Mouse (Mus musculus): ENCODE results near the gene Ppp1r14a. TPM values are rescaled to one million over a fixed set of nuclear protein-coding genes. Genes with fewer than 3 reads are reported as not detected.

The Ppp1r14a gene
- polyA plus RNA-seq, 1 experiment = 0.07 TPM

DNA sequence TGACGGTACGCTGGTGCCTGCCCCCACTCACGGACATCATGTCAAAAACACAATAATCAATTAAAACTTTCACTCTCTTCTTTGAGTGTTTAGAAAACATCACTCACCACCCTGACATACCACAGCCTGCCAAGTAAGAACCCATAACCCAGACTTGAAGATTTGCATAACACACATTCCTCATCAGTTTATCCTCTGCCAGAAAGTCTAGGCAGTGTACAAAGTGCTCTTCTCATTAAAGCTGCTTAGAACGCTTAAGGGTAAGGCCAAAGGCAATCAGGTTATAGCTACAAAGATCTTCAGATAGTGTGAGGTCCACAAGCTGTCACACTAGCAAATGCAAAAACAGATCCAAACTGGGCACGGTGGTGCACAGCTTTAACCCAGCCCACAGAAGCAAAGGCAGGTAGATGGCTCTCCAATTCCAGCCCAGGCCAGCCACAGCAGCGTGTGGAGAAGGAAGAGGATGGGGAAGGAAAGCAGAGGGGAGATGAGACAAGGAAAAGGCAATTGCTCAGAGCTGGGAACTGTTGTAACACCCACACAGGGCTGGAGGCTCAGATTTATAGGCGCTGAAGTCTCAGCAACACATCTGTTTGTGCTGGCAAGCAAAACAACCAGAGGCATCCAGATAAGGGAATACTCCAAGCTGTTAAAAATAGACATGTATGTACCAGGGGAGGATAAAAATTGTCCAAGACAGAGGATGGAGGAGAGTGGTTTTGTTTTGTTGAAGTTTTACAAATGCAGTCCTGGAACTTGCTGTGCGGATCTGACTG is 17.2 kb upstream of the Ppp1r14a start:
- no peak for TF ChIP-seq GATA1 (IDR thresholded peaks at IDR 0.05; ENCODE audit: low read length)
- no peak for TF ChIP-seq TAL1 (IDR thresholded peaks at IDR 0.05; ENCODE audit: low read length)
- Histone ChIP-seq H3K4me1 (ENCODE audit: control insufficient read depth) (no peaks in the 10 kb centered on the region), H3K9me3 (ENCODE audit: control insufficient read depth, low read length) (no peaks in the 10 kb centered on the region), H3K27me3 (ENCODE audit: control insufficient read depth) (no peaks in the 10 kb centered on the region), H3K36me3 (ENCODE audit: control insufficient read depth) (no peaks in the 10 kb centered on the region), H3K4me3 (replicated peaks) (no peak overlapping the region)

GRCm38 (mm10) chr7:29276715-29277114 is 12.4 kb upstream of the Ppp1r14a start:
- Histone ChIP-seq H3K4me1 (ENCODE audit: control insufficient read depth) (peaks cover 9% of the 10 kb centered on the region), H3K9me3 (ENCODE audit: control insufficient read depth, low read length) (no peaks in the 10 kb centered on the region), H3K4me3 (replicated peaks) (no peak overlapping the region), H3K27me3 (ENCODE audit: control insufficient read depth) (peaks cover 9% of the 10 kb centered on the region), H3K36me3 (ENCODE audit: control insufficient read depth) (no peaks in the 10 kb centered on the region)
- TF ChIP-seq TAL1 (IDR thresholded peaks at IDR 0.05; ENCODE audit: low read length) (no peak), GATA1 (IDR thresholded peaks at IDR 0.05; ENCODE audit: low read length) (no peak)

DNA sequence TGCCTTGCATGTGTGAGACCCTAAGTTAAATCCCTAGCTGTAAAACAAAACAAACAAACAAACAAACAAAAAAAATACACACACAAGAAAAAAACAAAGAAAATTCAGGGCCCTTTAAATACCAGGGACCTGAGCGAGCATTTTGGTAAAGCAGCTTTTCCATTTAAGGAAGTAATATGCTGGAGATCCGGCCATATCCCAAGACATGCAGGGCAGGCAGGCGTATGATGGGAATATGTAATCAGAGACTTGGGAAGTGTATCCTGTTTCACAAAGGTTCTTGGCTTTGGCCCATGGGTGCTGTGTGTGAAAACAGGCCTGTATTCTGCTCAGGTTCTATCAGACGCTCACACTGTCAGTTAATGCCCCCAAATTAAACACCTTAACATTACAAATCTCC is 11.6 kb upstream of the Ppp1r14a start:
- Histone ChIP-seq H3K36me3 (ENCODE audit: control insufficient read depth) (no peaks in the 10 kb centered on the region), H3K27me3 (ENCODE audit: control insufficient read depth) (peaks cover 17% of the 10 kb centered on the region), H3K9me3 (ENCODE audit: control insufficient read depth, low read length) (no peaks in the 10 kb centered on the region), H3K4me1 (ENCODE audit: control insufficient read depth) (peaks cover 15% of the 10 kb centered on the region), H3K4me3 (replicated peaks) (no peak overlapping the region)
- TF ChIP-seq GATA1 (IDR thresholded peaks at IDR 0.05; ENCODE audit: low read length) (no peak), TAL1 (IDR thresholded peaks at IDR 0.05; ENCODE audit: low read length) (no peak)

GRCm38 (mm10) chr7:29279261-29279660 is 9.8 kb upstream of the Ppp1r14a start:
- TF ChIP-seq GATA1 (IDR thresholded peaks at IDR 0.05; ENCODE audit: low read length) = no peak
- no peak for TF ChIP-seq TAL1 (IDR thresholded peaks at IDR 0.05; ENCODE audit: low read length)
- no peaks in the 10 kb centered on the region for H3K9me3 ChIP-seq (ENCODE audit: control insufficient read depth, low read length)
- H3K4me3 ChIP-seq (replicated peaks) = no peak overlapping the region
- H3K4me1 ChIP-seq (ENCODE audit: control insufficient read depth) = peaks cover 17% of the 10 kb centered on the region
- H3K36me3 ChIP-seq (ENCODE audit: control insufficient read depth) = no peaks in the 10 kb centered on the region
- peaks cover 20% of the 10 kb centered on the region for H3K27me3 ChIP-seq (ENCODE audit: control insufficient read depth)

DNA sequence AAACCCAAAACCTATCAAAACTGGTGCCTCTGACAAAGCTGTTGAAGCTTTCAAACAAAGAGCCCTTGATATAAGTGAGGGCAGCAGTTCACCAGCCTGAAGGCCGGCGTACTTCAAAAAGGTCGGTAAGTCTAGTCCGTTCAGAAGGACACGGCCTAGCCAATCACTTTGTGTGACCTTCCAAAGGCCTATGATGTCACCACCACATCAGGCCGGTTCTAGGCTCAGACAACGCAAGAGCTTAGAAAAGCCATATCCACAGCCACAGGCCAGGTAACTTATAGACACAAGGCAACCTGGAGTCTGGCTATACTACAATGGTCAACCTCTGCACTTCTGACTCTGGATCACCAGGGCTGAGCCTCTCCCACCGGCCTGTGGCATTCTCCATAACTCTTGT is 9.2 kb upstream of the Ppp1r14a start:
- peaks cover 24% of the 10 kb centered on the region for H3K4me1 ChIP-seq (ENCODE audit: control insufficient read depth)
- H3K36me3 ChIP-seq (ENCODE audit: control insufficient read depth) = no peaks in the 10 kb centered on the region
- H3K4me3 ChIP-seq (replicated peaks) = no peak overlapping the region
- no peak for TF ChIP-seq GATA1 (IDR thresholded peaks at IDR 0.05; ENCODE audit: low read length)
- peaks cover 20% of the 10 kb centered on the region for H3K27me3 ChIP-seq (ENCODE audit: control insufficient read depth)
- no peaks in the 10 kb centered on the region for H3K9me3 ChIP-seq (ENCODE audit: control insufficient read depth, low read length)

DNA sequence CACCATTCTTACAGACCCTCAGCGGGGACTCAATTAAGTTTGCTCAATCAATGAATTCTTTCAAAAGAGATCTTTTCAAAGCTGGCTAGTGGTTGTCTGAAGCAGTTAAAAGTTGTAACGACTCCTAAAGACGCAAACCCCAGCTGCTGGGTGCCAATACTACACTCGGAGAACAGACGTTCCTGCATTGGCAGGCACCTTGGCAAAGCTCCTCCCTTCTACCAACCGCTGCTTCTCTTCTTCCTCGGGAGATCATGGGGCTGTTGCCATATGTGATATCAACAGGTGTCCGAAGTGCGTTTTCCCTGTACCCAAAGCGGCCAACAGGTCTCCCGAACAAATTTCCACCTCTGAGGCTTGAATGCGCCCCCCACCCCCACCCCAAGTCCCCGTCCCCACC is 8.3 kb upstream of the Ppp1r14a start:
- TF ChIP-seq GATA1 (IDR thresholded peaks at IDR 0.05; ENCODE audit: low read length) = no peak
- no peak for TF ChIP-seq TAL1 (IDR thresholded peaks at IDR 0.05; ENCODE audit: low read length)
- H3K4me1 ChIP-seq (ENCODE audit: control insufficient read depth) = peaks cover 24% of the 10 kb centered on the region
- no peaks in the 10 kb centered on the region for H3K36me3 ChIP-seq (ENCODE audit: control insufficient read depth)
- peak overlapping the region; percentile 60 for H3K4me3 ChIP-seq (replicated peaks)
- peaks cover 20% of the 10 kb centered on the region for H3K27me3 ChIP-seq (ENCODE audit: control insufficient read depth)
- H3K9me3 ChIP-seq (ENCODE audit: control insufficient read depth, low read length) = no peaks in the 10 kb centered on the region

- no peaks in the 10 kb centered on the region for H3K9me3 ChIP-seq (ENCODE audit: control insufficient read depth, low read length)
- H3K4me1 ChIP-seq (ENCODE audit: control insufficient read depth) = peaks cover 24% of the 10 kb centered on the region
- H3K36me3 ChIP-seq (ENCODE audit: control insufficient read depth) = no peaks in the 10 kb centered on the region
- peaks cover 20% of the 10 kb centered on the region for H3K27me3 ChIP-seq (ENCODE audit: control insufficient read depth)
- no peak for TF ChIP-seq GATA1 (IDR thresholded peaks at IDR 0.05; ENCODE audit: low read length)
- TF ChIP-seq TAL1 (IDR thresholded peaks at IDR 0.05; ENCODE audit: low read length) = no peak
- H3K4me3 ChIP-seq (replicated peaks) = peak within 1 kb of the TSS; percentile 60
Observed at GRCm38 (mm10) chr7:29281201-29282073, 7.7 kb upstream of the Ppp1r14a start, which contains the start of gene Spint2. Gene Spint2, minus strand, starts transcription at chr7:29281912.

- Histone ChIP-seq H3K4me1 (ENCODE audit: control insufficient read depth) (peaks cover 24% of the 10 kb centered on the region), H3K36me3 (ENCODE audit: control insufficient read depth) (no peaks in the 10 kb centered on the region), H3K4me3 (replicated peaks) (peak overlapping the region; percentile 60), H3K9me3 (ENCODE audit: control insufficient read depth, low read length) (no peaks in the 10 kb centered on the region), H3K27me3 (ENCODE audit: control insufficient read depth) (peaks cover 22% of the 10 kb centered on the region)
- TF ChIP-seq GATA1 (IDR thresholded peaks at IDR 0.05; ENCODE audit: low read length) (no peak), TAL1 (IDR thresholded peaks at IDR 0.05; ENCODE audit: low read length) (no peak)
Observed at GRCm38 (mm10) chr7:29282074-29282554, 7.0 kb upstream of the Ppp1r14a start.

DNA sequence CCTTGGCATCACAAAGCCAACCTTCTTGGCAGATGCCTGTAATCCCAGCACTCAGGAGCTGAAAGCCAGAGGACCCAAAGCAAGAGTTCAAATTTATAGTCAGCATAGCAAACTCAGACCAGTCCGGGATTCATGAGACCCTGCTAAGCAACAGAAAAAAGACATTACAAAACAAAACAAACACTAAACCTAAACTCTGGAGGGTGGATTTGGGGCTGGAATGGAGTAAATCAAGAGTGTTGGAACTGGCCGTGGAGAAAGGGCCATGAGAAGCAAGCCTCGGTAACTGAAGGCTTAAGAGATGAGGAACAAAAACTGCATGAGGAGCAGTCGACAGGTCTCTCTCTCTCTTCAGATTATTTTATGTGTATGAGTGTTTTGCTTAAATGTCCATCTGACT is 5.2 kb upstream of the Ppp1r14a start:
- Histone ChIP-seq H3K4me3 (replicated peaks) (no peak overlapping the region), H3K9me3 (ENCODE audit: control insufficient read depth, low read length) (no peaks in the 10 kb centered on the region), H3K4me1 (ENCODE audit: control insufficient read depth) (peaks cover 25% of the 10 kb centered on the region), H3K27me3 (ENCODE audit: control insufficient read depth) (peaks cover 24% of the 10 kb centered on the region), H3K36me3 (ENCODE audit: control insufficient read depth) (no peaks in the 10 kb centered on the region)
- TF ChIP-seq TAL1 (IDR thresholded peaks at IDR 0.05; ENCODE audit: low read length) = no peak
- no peak for TF ChIP-seq GATA1 (IDR thresholded peaks at IDR 0.05; ENCODE audit: low read length)

Data from erythroblast, embryonic 14.5 days (primary cell).